Mouse (Mus musculus): ENCODE results near the gene Magee2.
"Not testable (repeated sequence)": the region's sequence is repeated elsewhere in the genome, so short reads cannot be mapped to it uniquely, and the experiment has no call there.

DNA sequence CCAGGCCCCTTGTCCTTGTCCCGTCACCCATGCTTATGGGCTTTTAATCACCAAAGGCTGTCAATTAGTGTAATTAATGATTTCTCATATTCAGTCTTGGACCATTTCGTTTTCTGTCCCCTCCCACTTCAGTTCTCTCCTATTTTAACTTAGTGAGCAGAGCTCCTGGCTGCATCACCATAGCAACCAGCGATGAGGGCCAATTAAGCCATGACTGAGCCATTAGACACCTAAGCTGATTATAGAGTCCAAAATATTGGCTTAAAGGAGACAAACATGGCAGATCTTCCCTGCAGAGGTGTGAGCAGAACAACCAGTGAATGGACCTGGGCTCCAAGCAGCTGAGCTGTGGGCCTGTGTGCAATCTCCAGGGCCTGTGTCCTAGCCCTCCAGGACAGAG lies 40.1 kb downstream of the Magee2 start:
- TF ChIP-seq CTCF, EP300 (IDR thresholded peaks at IDR 0.05): not testable (repeated sequence)

Data from lung, postnatal 0 days (tissue).